Mouse (Mus musculus): Measurements from ENCODE around the gene Hsf3.
"Not testable (repeated sequence)": the region's sequence is repeated elsewhere in the genome, so short reads cannot be mapped to it uniquely, and the experiment has no call there.

The Hsf3 gene

DNA sequence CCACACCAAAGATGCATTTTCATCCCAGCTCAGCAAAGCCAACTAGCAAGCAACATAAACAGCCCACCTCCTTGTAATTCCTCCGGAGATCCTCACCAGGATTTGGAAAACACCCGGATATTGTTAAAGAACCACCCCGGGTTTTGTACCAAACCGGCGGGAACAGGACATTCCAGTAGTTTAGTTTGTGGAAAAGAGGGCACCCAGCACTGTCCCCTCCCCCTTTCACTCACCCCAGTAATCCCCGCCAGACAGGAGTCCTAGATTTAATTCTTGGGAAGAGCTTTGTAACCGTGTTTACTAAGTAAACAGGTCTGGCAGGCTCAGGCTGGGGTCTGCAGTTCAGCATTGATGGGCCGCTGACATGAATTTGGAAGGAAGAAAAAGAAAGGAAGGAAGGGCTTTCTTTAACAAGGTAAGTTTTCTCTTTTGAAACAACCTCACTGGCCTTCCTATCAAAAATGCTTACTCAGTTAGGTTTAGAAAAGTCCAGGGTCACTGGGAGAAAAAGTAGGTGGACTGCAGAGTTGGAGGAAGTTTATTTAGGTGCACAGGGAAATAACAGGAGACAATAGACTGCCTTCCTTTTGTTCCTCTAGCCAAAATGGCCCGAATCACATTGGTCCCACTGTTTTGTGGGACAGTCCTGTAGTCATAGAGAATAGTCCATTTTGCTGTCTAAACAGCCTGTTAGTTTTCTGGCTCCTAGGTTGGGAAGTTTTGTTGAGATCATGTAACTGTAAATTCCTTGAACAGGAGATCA lies at the start of gene Hsf3:
Gene Hsf3, minus strand, starts transcription at position 94 of the 763 bp plus-strand sequence.
- POLR2A ChIA-PET = no interaction called here

DNA sequence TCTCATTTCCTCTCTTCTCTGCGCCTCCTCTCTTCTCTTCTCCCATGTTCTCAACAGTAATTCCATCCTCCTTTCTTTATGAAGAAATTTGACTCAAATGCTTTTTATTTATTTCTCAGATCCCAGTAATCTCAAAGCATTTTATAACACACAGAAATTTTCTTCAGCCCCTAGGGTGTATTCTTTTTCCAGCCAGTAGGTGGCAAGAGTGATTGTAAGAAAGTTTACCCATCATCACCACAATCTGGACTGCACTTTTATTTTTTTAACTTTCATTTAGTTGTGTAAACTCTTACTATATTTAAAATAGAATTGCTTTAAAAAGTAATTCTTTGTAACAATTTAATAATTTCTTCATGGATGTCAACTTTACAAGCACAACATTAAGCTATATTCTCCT lies 45.5 kb upstream of the Hsf3 start:
- POLR2A ChIA-PET = no interaction called here
- CTCF ChIA-PET = interaction anchor here in 1 of 4 experiments (0.5 kb wide), 1 partner anchor 159 kb away, joined by 3 read pairs; no protein-coding TSS in a partner anchor

More for the DNA sequence above, at the start of gene Hsf3:
- CTCF ChIA-PET = no interaction called here

DNA sequence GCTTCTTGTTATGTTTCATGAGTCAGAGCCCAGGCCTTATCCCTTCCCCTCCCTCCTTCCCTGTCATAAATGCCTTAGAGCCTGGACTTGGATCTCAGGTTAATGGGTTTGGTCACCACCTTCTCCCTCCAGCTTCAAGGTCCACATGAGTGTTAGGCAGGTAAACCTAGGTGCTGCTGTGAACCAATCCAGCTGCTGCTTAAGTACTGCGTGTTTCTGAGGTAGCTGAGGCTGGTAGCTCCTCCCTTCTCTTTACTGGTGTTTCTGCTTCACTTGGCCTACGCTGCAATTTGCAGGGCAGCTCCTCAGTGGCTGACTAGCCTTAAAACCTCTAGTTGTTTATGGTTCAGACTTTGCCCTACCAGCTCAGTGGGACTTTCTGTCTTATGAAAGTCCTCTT lies 945 bp downstream of the Hsf3 start, which contains the start of gene Heph:
Gene Heph, plus strand, starts transcription at position 211 of the 400 bp plus-strand sequence.
- POLR2A ChIA-PET = no interaction called here
- CTCF ChIA-PET = no interaction called here

DNA sequence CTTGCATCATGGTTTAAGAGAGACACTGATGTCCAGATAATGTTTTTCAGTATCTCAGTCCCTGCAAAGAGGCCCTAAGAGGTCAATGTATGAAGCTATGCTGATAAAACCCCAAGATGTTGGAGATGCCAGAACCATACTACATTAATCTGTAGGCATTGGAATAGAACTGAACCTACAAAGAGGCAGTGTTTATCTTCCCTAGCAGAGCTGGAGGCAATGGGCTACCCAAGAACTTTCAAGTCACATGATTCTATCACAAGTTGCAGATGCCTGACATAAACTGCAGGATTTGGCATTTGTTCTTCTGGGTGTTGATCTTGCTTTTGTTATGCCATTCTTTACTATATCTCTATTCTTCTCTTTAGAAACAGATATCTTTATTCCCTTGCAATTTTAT lies 36.7 kb downstream of the Hsf3 start:
- ChIA-PET POLR2A (no interaction called here), CTCF (no interaction called here)

DNA sequence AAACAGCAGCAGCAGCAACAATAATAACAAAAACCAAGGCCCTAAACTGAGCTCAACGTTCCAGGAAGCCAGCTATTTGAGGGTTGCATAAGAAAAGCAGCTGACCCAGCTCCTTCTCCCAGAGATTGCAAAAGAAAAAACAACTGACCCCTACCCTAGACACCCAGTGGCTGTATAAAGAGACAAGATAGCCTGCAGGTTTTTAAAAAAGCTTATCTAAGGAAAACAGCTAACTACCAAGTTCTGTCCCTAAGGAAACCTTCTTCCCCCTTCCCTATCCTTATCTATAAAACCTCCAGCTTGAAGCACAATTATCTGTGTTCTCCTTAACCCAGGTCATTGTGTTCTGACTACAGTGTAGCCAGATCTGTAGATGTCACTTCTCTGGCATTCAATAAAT lies 38.4 kb downstream of the Hsf3 start:
- CTCF ChIA-PET = no interaction called here
- POLR2A ChIA-PET = interaction anchor here in 1 of 4 experiments (1.1 kb wide), 1 partner anchor 104 kb away, joined by 3 read pairs; no protein-coding TSS in a partner anchor

DNA sequence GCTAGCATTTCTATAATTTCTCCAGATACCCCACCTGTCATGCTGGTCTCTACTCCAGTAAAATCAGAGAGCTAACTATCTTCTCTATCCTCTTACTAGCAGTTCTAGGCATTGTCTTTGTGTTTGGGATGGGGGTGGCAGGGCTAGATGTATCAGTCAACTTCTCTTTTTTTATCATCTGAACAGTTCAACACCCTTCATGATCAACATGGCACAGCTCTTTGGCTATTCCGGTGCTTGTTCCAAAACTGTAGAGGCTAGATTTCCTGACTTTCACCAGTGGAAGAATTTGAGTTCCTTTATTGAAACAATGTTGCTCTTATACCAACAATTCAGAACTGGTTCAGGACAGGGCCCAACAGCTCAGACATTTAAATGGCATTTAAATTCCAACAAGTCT lies 39.1 kb downstream of the Hsf3 start:
- ChIA-PET CTCF (interaction anchor here in 1 of 4 experiments (0.6 kb wide), 1 partner anchor 249 kb away, joined by 3 read pairs; no protein-coding TSS in a partner anchor), POLR2A (interaction anchor here in 1 of 4 experiments (1.1 kb wide), 1 partner anchor 104 kb away, joined by 3 read pairs; no protein-coding TSS in a partner anchor)

DNA sequence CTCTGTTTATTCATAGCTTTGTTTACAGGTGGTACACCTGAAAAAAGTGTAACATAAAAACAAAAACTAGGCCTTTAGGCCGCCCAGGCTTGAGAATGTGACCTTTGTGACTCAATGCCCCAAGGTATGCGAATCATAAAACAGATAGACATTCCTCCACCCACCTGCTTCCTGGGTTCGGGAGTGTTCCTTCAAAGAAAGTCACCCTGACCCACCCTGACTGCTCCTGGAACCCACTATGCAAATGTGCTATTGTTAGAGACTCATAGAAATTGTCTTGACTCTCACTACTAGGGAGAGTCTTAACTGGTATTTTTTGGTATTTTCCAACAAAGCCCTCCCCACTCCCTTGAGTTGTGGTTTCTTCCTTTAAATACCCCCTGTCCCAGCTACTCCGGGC lies 40.7 kb downstream of the Hsf3 start:
- POLR2A ChIA-PET, CTCF ChIA-PET: not testable (repeated sequence)

DNA sequence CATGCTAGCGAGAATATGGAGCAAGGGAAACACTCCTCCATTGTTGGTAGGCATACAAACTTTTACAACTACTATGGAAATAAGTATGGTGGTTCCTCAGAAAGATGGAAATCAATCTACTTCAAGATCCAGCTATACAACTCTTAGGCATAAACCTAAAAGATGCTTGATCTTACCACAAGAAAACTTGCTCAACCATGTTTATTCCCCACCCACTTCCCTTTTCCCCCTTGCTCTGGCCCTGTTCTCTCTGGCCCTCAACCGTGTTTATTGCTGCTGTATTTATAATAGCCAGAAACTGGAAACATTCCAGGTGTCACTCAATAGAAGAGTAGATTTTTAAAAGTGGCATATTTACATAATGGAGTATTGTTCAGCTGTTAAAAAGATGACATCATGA lies 117.0 kb downstream of the Hsf3 start:
- POLR2A ChIA-PET = no interaction called here
- CTCF ChIA-PET = no interaction called here

DNA sequence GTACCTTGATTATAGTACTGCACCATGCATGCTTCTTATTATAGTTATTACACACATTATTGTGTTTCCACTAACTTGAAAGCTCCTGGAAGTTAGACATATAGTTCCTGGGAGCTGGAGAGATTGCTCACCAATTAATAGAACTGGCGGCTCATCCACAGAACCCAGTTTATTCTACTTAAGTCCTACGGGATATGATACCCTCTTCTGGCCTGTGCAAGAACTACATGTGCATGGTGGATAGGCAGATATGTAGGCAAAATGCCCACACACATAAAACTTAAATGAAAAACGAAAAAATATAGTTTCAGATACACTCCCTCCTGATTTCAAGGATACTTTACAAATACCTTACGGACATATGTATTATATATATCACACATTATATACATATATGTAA lies 126.3 kb downstream of the Hsf3 start:
- POLR2A ChIA-PET = no interaction called here
- CTCF ChIA-PET = no interaction called here

DNA sequence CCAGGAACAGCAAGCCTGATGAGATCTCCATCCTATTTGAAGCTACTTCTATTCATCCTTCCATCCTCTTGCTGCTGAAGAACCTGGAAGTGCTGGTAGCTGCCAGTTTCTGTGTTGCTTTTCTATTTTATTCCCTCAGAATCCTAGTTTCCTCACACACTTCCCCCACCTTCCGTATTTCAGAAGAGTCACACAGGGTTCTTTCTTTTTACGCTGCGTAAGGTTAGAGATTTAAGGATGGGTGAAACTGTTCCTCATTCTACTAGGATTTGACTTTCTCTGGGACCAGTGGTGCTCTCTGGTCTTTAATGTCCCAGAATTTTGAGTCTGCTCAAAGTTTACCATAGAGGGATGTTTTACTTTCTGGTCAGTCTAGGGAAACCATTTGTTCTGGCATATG lies 162.8 kb downstream of the Hsf3 start, which contains the start of gene Vsig4:
Gene Vsig4, minus strand, starts transcription at position 101 of the 400 bp plus-strand sequence.
- CTCF ChIA-PET = no interaction called here
- POLR2A ChIA-PET = no interaction called here

DNA sequence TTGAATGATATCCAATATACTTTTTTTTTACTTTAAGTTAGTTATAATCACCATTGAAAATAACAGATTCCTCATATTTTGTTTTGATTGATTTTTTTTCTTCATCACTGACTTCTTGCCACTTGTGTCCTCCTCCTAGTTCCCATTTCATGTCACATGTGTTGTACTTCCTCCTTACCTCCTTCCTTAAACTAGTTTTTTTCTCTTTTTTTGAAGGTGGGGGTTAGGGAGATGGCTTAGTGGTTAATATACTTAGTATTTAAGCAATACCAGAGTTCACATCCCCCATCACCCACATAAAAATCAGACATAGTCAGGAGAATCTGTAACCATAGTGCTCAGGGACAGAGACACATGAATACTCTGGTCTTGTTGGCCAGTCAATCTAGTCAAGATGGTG lies 199.6 kb downstream of the Hsf3 start:
- POLR2A ChIA-PET = no interaction called here
- CTCF ChIA-PET = no interaction called here
